Mouse (Mus musculus) thymus, postnatal 25 days (tissue): Measurements from ENCODE around the gene Eif2b3.

Experiments
- DNase-seq: peaks from one replicate; pipeline ENCODE4 v3.0.0; 2022

The Eif2b3 gene

DNA sequence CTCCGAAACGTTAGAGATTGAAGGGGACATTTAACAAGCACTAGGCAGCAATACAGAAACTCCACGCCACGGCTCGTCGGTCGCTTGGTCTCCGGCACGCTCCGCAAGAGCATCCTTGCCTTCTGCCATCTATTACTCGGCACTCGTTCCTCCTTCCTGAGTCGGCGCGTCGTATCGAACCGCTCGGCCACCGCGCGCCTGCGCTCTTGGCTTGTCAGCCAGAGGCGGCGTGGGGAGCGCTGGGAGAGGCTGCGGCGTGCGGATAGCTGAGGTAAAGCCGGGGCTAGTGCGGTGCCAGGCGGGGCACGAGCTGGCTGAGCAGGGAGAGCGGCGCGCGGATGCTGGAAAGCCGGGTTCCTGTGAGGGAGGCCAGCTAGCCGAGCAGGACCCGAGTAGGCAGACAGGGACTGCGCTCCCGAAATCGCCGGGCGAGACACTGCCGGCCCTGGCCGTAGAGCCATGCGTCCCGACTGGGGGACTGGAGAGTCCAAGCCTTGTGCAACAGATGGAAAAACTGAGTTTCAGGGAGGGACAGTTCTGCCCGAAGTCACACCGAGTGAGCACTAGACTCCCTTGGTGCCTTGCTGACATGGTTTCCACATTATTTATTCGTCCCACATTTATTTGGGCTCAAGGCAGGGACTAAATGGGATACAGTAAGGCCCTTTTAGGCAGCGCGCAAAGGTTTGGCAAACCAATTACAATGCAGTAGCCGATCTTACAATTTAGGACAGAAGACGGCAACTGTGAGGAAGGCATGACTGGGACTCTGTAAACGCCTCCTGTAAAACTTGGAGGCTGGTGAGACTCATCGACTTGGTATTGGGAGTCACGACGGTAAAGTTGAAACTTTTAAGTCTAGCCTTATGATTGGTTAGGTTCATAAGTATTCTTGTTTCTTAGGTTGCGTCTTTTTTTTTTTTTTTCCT lies at the start of gene Eif2b3:
TSS of gene Eif2b3 (plus strand) at position 197 of the 929 bp plus-strand sequence.
- peak; percentile 91 for DNase-seq

DNA sequence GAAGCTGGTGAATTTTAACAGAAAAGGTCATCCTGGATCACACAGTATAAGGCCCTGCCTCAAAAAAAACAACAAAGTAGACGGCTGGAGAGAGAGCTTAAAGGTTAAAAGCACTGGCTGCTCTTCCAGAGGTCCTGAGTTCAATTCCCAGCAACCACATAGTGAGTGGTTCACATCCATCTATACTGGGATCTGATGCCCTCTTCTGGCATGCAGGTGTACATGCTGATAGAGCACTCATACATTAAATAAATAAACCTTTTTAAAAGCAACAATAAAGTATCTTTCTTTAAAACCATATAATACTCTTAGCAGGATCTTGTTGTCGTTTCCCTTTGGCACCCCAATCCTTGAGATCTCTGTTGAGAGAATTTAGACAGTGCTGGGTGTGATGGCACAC lies 42.7 kb upstream of the Eif2b3 start:
- DNase-seq: no peak

GRCm38 (mm10) chr4:116985681-116986080 lies 33.5 kb upstream of the Eif2b3 start:
- DNase-seq: no peak

GRCm38 (mm10) chr4:116986400-116987121 lies 32.6 kb upstream of the Eif2b3 start:
- DNase-seq: peak; percentile 73

DNA sequence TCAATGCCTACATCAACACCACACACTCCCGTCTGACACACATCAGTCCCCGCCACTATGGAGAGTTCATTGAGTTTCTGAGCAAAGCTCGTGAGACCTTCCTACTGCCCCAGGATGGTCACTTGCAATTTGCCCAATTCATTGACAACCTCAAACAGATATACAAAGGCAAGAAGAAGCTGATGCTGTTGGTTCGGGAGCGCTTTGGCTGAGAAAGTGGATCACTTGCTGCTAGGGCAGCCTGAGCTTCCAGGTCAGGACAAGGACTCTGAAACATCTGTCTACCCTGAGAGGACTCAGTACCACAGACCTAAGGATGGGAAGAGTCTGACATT lies 32.1 kb upstream of the Eif2b3 start:
- no peak for DNase-seq

DNA sequence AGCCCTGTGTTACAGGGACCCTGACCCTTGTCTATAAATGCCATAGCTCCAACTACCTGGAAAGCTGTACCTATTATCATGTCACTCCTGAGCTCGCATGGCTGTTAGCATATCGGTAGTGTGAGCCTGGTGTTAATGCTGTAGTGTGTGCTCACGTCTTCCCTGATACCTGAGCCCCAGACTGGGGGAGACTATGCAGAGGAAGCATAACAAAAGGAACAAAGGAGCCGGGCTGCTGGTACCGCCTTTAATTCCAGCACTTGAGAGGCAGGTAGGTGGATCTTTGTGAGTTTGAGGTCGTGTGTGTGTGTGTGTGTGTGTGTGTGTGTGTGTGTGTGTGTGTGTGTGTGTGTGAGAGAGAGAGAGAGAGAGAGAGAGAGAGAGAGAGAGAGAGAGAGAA lies 29.5 kb upstream of the Eif2b3 start:
- DNase-seq: no peak

- DNase-seq: peak; percentile 81
These were observed 27.8 kb upstream of the Eif2b3 start for GRCm38 (mm10) chr4:116991366-116991765.

DNA sequence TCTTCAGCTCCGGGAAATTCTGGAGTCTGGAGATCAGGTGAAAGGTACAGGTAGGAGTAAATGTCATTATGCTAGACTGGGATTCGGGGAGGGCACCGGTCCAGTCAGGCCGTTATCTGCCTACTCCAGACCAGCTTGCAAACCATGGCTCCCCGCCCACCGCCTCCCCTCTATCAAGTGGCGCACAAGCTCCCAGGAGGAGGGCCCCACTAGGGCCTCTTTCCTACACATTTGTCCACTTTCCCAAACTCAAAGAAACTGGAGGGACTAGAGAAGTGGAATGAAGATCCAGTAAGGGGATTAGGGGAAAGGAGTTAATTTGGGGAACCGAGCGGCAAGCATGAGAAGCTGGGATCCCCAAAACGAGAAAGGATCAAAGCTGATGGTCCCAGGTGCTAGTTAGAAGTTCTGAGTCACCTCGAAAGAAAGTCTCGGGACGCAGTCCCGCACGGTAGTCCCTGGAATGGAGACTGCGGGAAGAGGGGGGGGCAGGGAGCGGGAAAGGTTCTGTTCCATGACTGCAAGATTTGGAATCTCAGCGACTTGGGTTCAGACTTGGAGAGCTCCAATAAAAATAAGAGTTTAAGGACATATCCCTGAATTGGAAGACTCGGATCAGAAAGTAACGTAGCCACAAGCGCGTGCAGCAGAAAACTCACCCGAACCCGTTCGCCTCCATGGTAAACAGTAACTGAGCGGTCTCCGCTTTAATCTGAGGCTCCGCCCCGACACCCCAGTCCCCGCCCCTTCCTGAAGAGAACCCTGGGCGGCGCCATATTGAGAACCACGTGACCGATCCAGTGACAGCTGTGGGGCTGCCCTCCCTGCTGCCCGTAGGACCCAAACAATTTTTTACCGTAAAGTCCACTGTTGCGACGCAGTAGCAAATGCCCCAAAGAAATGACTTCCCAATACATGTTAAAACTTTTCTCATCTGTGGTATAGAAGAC lies 25.3 kb upstream of the Eif2b3 start, which contains the start of gene Urod:
TSS of gene Urod (minus strand) at position 742 of the 950 bp plus-strand sequence.
- peak; percentile 96 for DNase-seq

- peak; percentile 61 for DNase-seq
These were observed 23.9 kb upstream of the Eif2b3 start, which contains the start of gene Hectd3 for GRCm38 (mm10) chr4:116995131-116995797. Gene Hectd3 (plus strand): TSS chr4:116995317.

- peak; percentile 42 for DNase-seq
These were observed 23.4 kb upstream of the Eif2b3 start for GRCm38 (mm10) chr4:116995798-116996135.

GRCm38 (mm10) chr4:116999513-117000154 lies 19.6 kb upstream of the Eif2b3 start:
- no peak for DNase-seq

DNA sequence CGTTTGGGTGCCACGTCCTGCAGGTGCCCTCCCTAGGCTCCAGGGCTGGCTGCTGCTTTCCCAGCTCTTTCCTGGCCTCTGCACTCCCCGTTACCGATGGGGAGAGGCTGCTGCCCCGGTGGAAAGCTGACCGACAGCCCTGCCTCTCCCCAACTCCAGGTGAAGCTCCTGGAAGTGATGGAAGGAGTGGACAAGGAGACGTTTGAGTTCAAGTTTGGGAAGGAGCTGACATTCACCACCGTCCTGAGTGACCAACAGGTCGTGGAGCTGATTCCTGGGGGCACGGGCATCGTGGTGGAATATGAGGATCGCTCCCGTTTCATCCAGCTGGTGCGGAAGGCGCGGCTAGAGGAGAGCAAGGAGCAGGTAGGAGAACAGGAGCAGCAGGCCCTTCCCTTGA lies 17.2 kb upstream of the Eif2b3 start:
- DNase-seq: no peak

DNA sequence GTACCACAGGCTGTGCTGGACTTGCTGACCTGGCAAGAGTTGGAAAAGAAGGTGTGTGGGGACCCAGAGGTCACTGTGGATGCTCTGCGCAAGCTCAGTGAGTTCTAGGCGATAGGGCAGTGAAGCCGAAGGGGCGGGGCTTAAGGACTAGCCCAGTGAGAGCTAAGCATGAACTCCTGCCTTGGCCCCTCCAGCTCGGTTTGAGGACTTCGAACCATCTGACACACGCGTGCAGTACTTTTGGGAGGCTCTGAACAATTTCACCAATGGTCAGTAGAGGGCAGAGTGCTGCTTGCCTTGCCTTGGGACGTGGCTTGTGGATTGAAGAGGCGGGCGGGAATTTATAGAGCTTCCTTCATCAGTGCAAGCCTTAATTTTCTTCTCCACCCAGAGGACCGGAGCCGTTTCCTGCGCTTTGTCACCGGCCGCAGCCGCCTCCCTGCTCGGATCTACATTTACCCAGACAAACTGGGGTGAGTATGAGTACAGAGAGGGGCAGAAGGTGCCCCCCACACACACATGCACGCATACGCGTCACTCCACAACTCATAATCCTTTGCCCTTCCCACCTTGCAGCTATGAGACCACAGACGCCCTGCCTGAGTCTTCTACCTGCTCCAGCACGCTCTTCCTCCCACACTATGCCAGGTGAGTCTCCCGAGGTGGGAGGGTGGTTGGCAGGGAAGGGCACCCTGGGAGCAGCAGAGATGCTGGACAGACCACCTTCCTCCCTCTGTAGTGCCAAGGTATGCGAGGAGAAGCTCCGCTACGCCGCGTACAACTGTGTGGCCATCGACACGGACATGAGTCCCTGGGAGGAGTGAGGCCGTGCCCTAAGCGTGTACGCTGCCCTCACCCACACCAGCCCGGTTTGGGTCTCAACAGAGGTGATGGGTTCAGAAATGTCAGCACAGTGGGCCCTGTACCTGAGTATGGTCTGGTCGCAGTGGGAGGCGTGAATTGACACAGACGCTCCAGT lies 16.4 kb upstream of the Eif2b3 start:
- DNase-seq: peak; percentile 40

DNA sequence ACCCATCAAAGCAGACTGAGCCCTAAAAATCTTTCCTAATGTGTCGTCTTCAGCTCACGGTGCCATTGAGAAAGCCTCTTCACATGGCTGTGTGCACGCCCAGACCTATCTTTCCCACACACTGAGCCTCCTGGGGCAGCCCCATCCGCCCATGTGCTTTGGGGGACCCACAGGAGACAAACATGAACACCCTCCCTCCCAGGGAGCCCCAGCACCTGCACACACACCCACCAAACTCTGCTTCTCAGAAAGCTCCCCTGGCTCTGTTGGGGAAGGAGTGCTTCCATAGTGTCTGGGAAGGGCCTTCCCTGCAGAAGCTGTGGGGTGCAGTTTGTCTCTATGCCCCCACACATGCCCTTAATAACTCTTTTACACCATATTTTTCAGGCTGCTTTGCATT lies 14.6 kb upstream of the Eif2b3 start:
- DNase-seq: no peak

DNA sequence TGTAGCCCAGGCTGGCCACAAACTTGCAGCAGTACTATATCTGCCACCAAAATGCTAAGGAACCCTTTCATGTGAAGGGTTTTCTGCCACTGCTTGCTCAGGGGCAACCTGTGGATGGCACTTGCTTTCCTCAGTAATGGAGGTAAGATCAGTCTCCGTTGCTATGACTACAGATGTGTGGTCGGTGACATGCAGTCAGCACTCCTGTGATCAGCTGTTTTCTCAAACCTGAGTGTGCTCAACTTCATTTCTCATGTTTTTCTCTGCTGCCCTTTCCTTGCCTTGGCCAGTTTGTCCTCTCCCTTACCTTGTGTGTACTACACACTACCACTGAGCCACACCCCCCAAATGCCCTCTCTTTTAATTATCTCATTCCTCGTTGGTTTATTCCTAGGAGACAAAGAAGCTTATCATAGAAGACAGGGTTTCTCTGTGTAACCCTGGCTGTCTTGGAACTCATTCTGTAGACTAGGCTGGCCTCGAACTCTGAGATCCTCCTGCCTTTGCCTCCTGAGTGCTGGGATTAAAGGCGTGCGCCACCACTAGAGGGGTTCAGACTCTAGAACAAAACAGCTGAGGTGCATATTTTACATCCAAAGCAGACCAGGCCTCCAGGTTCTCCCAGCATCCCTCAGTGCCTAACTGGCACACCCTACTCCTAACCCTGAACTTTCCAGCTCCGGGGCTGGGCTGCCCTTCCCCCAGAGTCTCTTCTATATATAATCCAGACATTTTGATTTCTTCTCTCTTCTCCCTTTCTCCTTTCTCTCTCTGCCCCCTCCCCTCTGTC lies 13.4 kb upstream of the Eif2b3 start:
- DNase-seq: no peak

GRCm38 (mm10) chr4:117007058-117007457 lies 12.1 kb upstream of the Eif2b3 start:
- no peak for DNase-seq

DNA sequence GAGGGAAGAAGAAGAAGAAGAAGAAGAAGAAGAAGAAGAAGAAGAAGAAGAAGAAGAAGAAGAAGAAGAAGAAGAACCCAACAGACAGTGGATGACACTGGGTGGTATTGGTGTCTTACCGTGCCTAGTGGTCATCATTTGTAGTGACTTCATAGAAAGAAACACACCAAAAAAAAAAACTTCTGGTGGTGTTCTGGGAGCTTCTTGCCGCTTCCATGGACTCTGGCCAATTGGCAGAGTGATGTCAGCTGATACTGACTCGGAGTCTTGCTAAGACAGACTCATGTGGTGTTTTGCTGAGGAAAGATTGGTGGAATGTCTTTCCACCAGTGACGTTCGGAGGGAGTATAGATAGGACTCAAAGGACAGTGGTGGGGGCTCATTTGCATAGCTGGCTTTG lies 9.0 kb upstream of the Eif2b3 start:
- DNase-seq: no peak

GRCm38 (mm10) chr4:117013596-117013995 lies 5.6 kb upstream of the Eif2b3 start:
- no peak for DNase-seq

GRCm38 (mm10) chr4:117014901-117015415 lies 4.2 kb upstream of the Eif2b3 start:
- DNase-seq: no peak
